Mouse (Mus musculus) gastrocnemius, adult 8-10 months (tissue): ENCODE measurements around the gene Itpr2. TPM values are rescaled to one million over a fixed set of nuclear protein-coding genes. Genes with fewer than 3 reads are reported as not detected.

ENCODE experiments used
- DNase-seq, 2 experiments: peaks; one replicate each; pipeline ENCODE4 v3.0.0; 2022; ENCODE audit warnings: low spot score in 2 of 2
- total RNA-seq, 4 experiments: library from RNA; stranded (reverse); gene quantifications; 2 replicates each; pipeline ENCODE4 v1.2.4; 2022

The Itpr2 gene
- total RNA-seq, 4 experiments from 2014 or later: 4.1 to 6.2 (median 5.0) TPM

DNA sequence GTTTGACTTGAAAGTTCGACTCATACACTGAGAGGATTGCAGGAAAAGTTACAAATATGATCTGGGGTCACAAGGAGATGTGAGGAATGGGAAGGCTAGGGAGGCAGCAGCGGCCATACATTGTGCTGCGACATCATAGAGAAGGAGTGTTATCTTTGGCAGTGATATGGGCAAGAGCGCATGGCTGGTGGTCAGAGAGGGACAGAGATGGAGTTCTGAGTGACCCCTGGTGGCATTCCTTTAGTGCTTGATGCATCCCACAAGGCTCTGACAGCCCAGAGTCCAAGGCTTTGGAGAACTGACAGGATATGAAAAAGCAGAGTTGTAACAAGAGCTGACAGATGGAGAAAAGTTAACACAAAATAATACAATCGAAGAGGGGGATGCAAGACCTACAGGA is 334.8 kb downstream of the Itpr2 start:
- DNase-seq: no peak

DNA sequence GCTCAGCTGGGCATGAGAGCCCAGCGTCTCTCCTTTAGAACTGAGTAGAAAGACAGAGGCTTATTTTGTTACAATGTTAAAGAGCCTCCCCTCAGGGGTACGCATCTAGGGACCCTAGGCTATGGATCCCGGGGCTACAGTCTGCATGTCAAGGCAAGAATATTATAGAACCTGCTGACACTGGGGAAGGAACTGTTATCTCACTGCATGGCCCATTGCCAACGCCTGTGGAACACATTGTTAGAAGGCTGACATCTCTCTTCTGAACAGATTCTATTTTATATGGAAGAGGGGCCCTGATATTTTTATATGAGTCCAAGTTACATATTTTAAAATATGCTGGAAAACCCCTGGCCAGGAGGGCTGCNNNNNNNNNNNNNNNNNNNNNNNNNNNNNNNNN is 342.4 kb downstream of the Itpr2 start:
- DNase-seq: no peak

GRCm38 (mm10) chr6:146158717-146159116 is 343.3 kb downstream of the Itpr2 start:
- DNase-seq: no peak

- DNase-seq: no peak
Measured at GRCm38 (mm10) chr6:146157983-146158535, 344.0 kb downstream of the Itpr2 start.

GRCm38 (mm10) chr6:146157099-146157498 is 344.9 kb downstream of the Itpr2 start:
- DNase-seq: no peak

DNA sequence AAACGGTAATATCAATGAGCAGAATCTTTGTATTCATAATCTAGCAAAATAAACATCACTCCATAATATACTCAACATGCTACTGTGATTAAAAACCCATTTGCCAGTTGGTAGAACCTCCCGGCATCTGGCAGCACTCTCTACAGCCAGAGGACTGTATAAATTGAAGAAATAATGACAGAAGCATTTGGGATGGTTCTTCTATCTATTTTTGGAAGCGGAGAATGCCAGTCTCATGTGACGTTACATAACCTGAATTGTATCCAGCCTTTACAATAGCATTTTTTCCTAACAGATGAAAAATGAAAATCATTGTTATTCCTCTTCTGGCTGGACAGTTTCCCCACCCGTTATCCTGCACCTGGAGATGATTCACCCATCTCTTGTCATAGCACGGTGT is 345.5 kb downstream of the Itpr2 start:
- DNase-seq: no peak

DNA sequence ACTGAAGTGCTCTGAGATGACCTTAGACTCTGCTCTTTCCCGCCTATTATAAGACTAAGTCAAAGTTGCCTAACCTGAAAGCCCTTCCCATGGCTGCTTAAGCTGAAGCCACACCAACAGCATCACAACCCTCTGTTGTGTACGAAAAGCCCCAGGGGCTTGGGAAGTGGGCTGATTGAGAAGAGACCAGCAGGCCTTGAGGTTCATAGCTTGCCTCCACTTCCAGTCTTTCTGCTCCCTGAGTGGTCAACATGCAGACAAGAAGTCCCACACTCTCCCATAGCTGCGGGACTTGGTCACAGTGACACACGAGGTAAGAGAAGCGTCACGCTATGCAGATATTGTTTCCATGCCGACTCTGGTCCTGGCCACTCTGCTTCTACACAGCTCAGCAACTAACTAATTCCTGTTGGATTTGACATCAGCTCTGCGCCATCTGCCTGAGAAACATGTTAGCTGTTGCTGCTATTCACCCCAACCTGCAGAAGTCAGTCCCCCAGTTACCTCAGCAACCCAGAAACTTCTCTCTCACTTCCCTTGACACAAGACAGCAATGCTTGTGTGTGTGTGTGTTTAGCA is 346.8 kb downstream of the Itpr2 start:
- DNase-seq: no peak

DNA sequence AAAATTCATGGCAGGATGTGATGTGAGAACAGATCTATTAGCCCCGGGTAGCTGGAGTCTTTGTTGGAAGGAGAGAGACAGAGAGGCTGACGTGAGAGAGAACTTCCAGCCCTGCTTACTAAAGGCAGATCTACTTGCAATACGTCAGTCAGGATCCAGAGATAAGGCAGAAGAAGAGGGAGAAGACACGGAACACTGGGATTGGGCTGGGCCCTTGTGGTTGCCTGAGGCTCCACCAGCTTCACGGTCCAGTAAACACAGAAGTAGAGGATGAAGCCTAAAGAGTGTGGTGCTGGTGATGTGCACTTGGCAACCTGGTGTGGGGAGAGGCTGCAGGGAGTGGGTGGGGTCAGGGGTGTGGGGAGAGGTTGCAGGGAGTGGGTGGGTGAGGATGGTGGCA is 349.2 kb downstream of the Itpr2 start:
- no peak for DNase-seq

DNA sequence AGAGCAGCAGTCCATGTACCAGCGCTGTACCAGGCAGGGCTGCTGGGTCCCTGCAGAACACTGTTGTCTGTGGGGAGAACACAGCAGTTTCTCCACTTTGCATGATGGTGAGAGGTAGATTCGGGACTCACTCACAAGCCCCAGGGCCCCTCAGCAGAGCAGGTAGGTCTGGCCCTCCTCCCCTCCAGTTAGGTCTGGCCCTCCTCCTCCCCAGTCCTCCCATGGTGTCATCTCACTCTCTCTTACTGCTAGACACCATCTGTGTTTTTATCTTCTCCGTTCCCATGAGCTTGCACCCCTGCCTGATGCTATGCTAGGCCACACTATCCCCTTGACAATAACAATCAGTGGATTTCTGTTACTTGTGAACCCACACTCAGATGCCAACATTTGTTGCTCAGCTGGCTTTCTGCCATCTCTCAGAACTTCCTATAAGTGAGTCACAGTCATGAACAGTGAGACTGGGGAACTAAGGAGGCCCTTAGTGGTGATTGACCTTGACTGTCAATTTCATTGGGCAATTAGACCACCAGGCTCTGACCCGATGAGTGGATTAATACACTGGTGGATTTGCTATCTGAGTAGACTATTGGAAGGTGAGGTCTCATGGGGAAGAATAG is 360.9 kb downstream of the Itpr2 start:
- no peak for DNase-seq

- no peak for DNase-seq
Measured at GRCm38 (mm10) chr6:146140171-146140570, 361.9 kb downstream of the Itpr2 start.

- no peak for DNase-seq
Measured at GRCm38 (mm10) chr6:146136646-146137045, 365.4 kb downstream of the Itpr2 start.

DNA sequence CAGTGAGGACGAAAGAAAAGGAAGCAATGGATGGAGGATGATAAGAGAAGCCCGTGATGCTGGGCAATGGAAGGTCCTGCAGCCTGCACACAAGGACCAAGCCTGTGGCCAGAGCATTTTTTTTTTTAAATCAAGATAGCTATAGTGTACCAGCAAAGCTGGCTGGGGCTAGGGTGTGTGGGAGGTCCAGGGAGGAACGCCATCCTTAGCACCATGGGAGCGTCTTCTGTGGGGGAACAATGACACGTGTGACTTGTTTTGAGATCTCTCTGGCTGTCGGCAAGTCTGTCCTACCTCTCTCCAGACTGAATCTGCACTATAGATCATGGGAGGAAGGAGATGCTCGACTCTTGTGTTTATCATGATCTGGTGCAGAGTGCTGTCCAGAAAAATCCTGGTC is 365.8 kb downstream of the Itpr2 start:
- no peak for DNase-seq

- no peak for DNase-seq
Measured at GRCm38 (mm10) chr6:146135291-146135690, 366.7 kb downstream of the Itpr2 start.

DNA sequence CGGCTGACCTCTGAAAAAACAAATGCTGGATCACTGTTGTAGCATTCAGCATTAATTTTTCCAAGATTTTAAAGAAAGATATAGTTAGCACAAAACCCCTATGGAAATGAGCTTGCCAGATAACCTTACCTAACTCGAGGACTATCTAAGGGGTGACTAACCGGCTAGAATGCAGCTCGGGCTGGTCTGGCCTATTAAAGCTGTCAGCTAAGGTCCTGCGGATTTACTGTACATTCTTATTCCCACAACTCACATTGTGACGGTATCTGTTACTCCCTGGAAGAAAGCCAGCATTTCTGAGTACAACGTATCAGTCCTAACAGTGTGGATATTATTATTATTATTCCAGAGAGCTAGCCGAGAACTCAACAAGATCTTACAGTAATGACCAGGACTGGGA is 368.1 kb downstream of the Itpr2 start:
- DNase-seq: no peak

DNA sequence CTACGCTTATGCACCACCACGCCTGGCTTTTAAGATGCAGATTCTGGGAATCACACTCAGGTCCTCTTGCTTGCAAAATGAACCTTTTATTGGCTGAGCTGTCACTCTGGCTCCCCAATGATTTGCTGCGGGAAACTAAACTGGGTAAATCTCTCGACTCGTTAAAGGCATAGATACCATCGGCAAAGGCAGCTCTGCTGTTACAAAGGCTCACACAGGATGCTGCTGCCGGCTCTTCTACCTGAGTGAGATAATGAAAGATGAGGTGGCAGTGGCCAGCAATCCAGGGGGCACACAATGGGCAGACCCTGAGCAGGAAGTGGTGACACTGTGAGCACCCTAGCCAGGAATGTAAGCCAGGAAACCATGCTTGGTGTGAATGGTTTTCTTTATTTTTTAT is 373.0 kb downstream of the Itpr2 start:
- no peak for DNase-seq

- peak; percentile 24 to 53 for DNase-seq
Measured at GRCm38 (mm10) chr6:146126823-146127681, 375.0 kb downstream of the Itpr2 start.

- no peak for DNase-seq
Measured at GRCm38 (mm10) chr6:146125621-146126020, 376.4 kb downstream of the Itpr2 start.

DNA sequence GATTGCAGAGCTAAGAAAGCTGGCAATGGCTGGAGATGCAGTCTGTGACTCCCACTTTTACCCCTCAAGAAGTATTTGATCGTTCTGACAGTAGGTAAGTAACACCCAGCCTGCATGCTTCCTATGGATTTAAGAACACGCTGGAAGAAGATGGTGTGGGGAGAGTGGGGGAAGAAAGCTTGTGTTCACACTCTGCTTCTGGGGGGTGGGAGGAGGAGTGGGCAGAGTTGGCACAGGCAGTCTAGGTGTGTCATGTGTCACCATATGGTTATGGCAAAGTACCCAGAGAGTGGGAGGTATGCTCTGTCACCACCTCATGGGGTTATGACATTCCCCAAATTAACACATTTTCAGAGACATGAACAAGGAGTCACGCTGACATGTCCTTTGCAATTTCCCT is 377.5 kb downstream of the Itpr2 start:
- DNase-seq: no peak

- no peak for DNase-seq
Measured at GRCm38 (mm10) chr6:146123656-146124055, 378.4 kb downstream of the Itpr2 start.

- DNase-seq: no peak
Measured at GRCm38 (mm10) chr6:146120172-146120571, 381.9 kb downstream of the Itpr2 start.

GRCm38 (mm10) chr6:146114731-146115302 is 387.2 kb downstream of the Itpr2 start:
- DNase-seq: no peak

DNA sequence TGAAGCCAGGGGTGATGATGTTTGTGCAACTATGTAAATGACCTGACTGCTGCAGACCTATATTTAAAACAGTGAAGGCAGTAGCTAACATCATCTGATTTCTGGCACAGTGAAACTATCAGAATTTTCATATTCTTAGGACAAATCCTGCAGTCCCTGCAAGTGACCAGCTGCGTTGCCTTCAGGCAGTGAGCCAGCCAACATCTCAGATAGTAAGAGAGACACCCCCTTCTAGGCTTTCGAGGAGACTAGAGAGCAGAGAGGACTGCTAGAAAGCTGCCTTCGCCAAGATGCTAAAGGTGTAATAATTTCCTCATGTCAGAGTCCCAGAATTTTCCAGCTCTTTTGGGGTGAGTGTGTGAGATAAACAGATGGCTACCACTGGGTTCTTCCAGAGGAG is 388.0 kb downstream of the Itpr2 start:
- DNase-seq: no peak
